Mouse (Mus musculus) adrenal gland, adult 10 weeks (tissue): ENCODE measurements around the gene Olfr704. TPM values are rescaled to one million over a fixed set of nuclear protein-coding genes. Genes with fewer than 3 reads are reported as not detected.

Source experiments
- polyA plus RNA-seq: library from polyadenylated mRNA; stranded (reverse); fragments of 350-450 nt; fragmentation: Illumina TruSeq; extraction: RNeasy Lipid Tissue Mini Kit (QIAGEN cat#74804); gene quantifications from one replicate; pipeline ENCODE4 v1.2.3, GENCODE M21; 2014; ENCODE audit warnings: low read depth, low replicate concordance

The Olfr704 gene
- not detected for polyA plus RNA-seq

DNA sequence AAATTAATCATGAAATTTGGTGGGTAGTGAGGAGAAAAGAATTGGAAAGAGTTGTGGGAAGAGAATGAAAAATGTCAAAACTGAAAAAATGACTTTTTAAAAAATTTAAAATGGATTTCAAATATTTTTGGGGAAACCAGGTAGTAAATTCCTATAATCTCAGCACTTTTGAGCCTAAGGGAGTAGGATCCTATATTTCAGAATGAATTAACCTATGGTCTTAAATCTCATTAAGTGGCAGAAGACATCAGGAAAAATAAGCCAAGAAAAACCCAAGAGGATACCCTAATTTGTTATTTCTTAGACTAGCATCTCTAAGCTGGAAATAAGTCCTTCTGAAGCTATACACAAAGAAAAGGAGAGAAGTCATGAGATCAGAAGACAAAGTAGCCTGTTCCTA is at the start of gene Olfr704:
Olfr704 (plus strand) TSS at position 301 of the 400 bp plus-strand sequence.

DNA sequence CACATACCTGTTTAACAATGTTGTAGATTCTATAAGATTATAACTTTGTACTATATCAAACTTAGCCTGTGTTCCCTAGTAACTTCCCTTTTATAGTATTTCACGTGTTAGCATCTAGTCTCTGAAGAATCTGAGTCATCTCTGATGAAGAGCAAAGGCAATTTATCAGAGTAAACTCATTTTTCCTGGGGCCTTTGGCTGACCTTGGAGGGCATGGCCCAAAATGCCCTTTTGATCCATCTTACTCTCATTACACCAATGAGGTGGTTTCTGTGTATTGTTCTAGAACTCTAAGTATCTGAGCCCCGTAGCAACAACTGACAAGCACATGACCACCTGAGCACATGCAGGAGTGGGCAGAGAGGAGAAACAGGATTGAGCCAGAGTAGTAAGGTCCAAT is 49.2 kb upstream of the Olfr704 start, which contains the start of gene Olfr701:
Olfr701 (plus strand) TSS at position 301 of the 400 bp plus-strand sequence.

GRCm38 (mm10) chr7:106833793-106834192 is 29.2 kb upstream of the Olfr704 start, which contains the start of gene Olfr702:
Gene Olfr702 (minus strand): TSS chr7:106833893.

GRCm38 (mm10) chr7:106843060-106843459 is 19.9 kb upstream of the Olfr704 start, which contains the start of gene Olfr703:
Gene Olfr703 (plus strand): TSS chr7:106843360.

GRCm38 (mm10) chr7:106876791-106877190 is 13.8 kb downstream of the Olfr704 start, which contains the start of gene Olfr705:
Gene Olfr705 (minus strand): TSS chr7:106876891.

GRCm38 (mm10) chr7:106888062-106888461 is 25.1 kb downstream of the Olfr704 start, which contains the start of gene Olfr706:
Gene Olfr706 (minus strand): TSS chr7:106888162.

GRCm38 (mm10) chr7:106901141-106901540 is 38.2 kb downstream of the Olfr704 start, which contains the start of gene Olfr707:
Gene Olfr707 (minus strand): TSS chr7:106901241.

GRCm38 (mm10) chr7:106907676-106908075 is 44.7 kb downstream of the Olfr704 start, which contains the start of gene Olfr1532-ps1:
Gene Olfr1532-ps1 (plus strand): TSS chr7:106908001.

Other genes starting within 250 kb of the Olfr704 start
- not detected for gene Olfr693, start 182.6 kb upstream of the Olfr704 start, polyA plus RNA-seq
- not detected for gene Olfr694, start 171.4 kb upstream of the Olfr704 start, polyA plus RNA-seq
- not detected for gene Olfr695, start 146.8 kb upstream of the Olfr704 start, polyA plus RNA-seq
- not detected for gene Olfr697, start 120.7 kb upstream of the Olfr704 start, polyA plus RNA-seq
- gene Olfr698, start 107.8 kb upstream of the Olfr704 start, polyA plus RNA-seq: not detected
- not detected for gene Olfr699, start 70.0 kb upstream of the Olfr704 start, polyA plus RNA-seq
- not detected for gene Olfr700, start 54.4 kb upstream of the Olfr704 start, polyA plus RNA-seq
- gene Olfr701, start 49.1 kb upstream of the Olfr704 start, polyA plus RNA-seq: not detected
- not detected for gene Olfr702, start 29.3 kb upstream of the Olfr704 start, polyA plus RNA-seq
- not detected for gene Olfr703, start 19.8 kb upstream of the Olfr704 start, polyA plus RNA-seq
- not detected for gene Olfr705, start 13.7 kb downstream of the Olfr704 start, polyA plus RNA-seq
- not detected for gene Olfr706, start 25.0 kb downstream of the Olfr704 start, polyA plus RNA-seq
- not detected for gene Olfr707, start 38.1 kb downstream of the Olfr704 start, polyA plus RNA-seq
- gene Olfr1532-ps1, start 44.8 kb downstream of the Olfr704 start, polyA plus RNA-seq: not detected
- gene Olfr709-ps1, start 69.0 kb downstream of the Olfr704 start, polyA plus RNA-seq: not detected
- not detected for gene Olfr710, start 85.1 kb downstream of the Olfr704 start, polyA plus RNA-seq
- not detected for gene Olfr6, start 100.8 kb downstream of the Olfr704 start, polyA plus RNA-seq
- not detected for gene Olfr711, start 112.3 kb downstream of the Olfr704 start, polyA plus RNA-seq
- not detected for gene Olfr2, start 142.9 kb downstream of the Olfr704 start, polyA plus RNA-seq
- not detected for gene Olfr713, start 168.0 kb downstream of the Olfr704 start, polyA plus RNA-seq
- not detected for gene Olfr714, start 207.8 kb downstream of the Olfr704 start, polyA plus RNA-seq
- gene Olfr17, start 230.0 kb downstream of the Olfr704 start, polyA plus RNA-seq: not detected
- not detected for gene Olfr715b, start 247.2 kb downstream of the Olfr704 start, polyA plus RNA-seq